Mouse (Mus musculus) liver, embryonic 12.5 days (tissue): ENCODE results near the gene Nlrp4f. TPM values are rescaled to one million over a fixed set of nuclear protein-coding genes. Genes with fewer than 3 reads are reported as not detected.

ENCODE experiments used
- ATAC-seq: fragments of 200-750 bp; cut with Nextera tagmentation; 2 replicates; pipeline ENCODE4 v1.8.0; 2017; ENCODE audit warnings: moderate number of reproducible peaks, mild to moderate bottlenecking, moderate library complexity
- H3K27ac ChIP-seq: fragments of 300-500 bp; sonication (generic); 2 replicates; pipeline ENCODE4 v1.5.1; 2016; ENCODE audit warnings: mild to moderate bottlenecking
- H3K27me3 ChIP-seq: fragments of 300-500 bp; sonication (generic); replicated peaks from 2 replicates; pipeline ENCODE4 v1.6.1; 2016; ENCODE audit warnings: mild to moderate bottlenecking, moderate library complexity
- H3K36me3 ChIP-seq: fragments of 300-500 bp; sonication (generic); 2 replicates; pipeline ENCODE4 v1.6.1; 2016; ENCODE audit warnings: mild to moderate bottlenecking, moderate library complexity
- H3K4me1 ChIP-seq: fragments of 300-500 bp; sonication (generic); 2 replicates; pipeline ENCODE4 v1.6.1; 2016
- H3K4me2 ChIP-seq: fragments of 300-500 bp; sonication (generic); 2 replicates; pipeline ENCODE4 v1.6.1; 2016; ENCODE audit warnings: mild to moderate bottlenecking, moderate library complexity
- H3K4me3 ChIP-seq: fragments of 300-500 bp; sonication (generic); 2 replicates; pipeline ENCODE4 v1.5.1; 2016; ENCODE audit warnings: mild to moderate bottlenecking, moderate library complexity
- H3K9ac ChIP-seq: fragments of 300-500 bp; sonication (generic); 2 replicates; pipeline ENCODE4 v1.6.1; 2016; ENCODE audit warnings: mild to moderate bottlenecking, moderate library complexity
- H3K9me3 ChIP-seq: fragments of 300-500 bp; sonication (generic); replicated peaks from 2 replicates; pipeline ENCODE4 v1.6.1; 2016; ENCODE audit warnings: mild to moderate bottlenecking, moderate library complexity
- WGBS: fragments of 180-500 bp; shearing (Covaris S2); methylation state at CpG from one replicate; pipeline ENCODE4 v1.1.7; 2016; ENCODE audit not compliant: insufficient replicate concordance; 5-methylcytosine and 5-hydroxymethylcytosine counted together
- polyA plus RNA-seq: library from polyadenylated mRNA; unstranded; fragments of >200 nt; fragmentation: Nextera tagmentation; extraction: Ambion mirVana; gene quantifications from 2 replicates; pipeline ENCODE4 v1.2.1, GENCODE M21; 2016

The Nlrp4f gene
- polyA plus RNA-seq: not detected in 2 replicates

GRCm38 (mm10) chr13:65205877-65206276 is at the start of gene Nlrp4f:
Nlrp4f (minus strand) TSS chr13:65205977.
- Histone ChIP-seq H3K4me3 (no peak within 1 kb of the TSS), H3K4me2 (no peak within 1 kb of the TSS), H3K4me1 (no peaks in the 10 kb centered on the region), H3K27ac (no peak within 1 kb of the TSS), H3K9ac (no peak within 1 kb of the TSS), H3K9me3 (no peaks in the 10 kb centered on the region), H3K36me3 (no peaks in the 10 kb centered on the region), H3K27me3 (no peaks in the 10 kb centered on the region)
- ATAC-seq: no peak
- WGBS: 73% methylated on average over 10 of the region's 10 CpGs

GRCm38 (mm10) chr13:65243273-65243672 is 37.5 kb upstream of the Nlrp4f start:
- H3K27ac ChIP-seq: no peak overlapping the region
- H3K9me3 ChIP-seq: peaks cover 14% of the 10 kb centered on the region; the same call in 1 of the 2 replicates
- ATAC-seq: no peak
- peaks cover 36% of the 10 kb centered on the region for H3K36me3 ChIP-seq
- H3K4me3 ChIP-seq: no peak overlapping the region
- no peaks in the 10 kb centered on the region for H3K27me3 ChIP-seq
- H3K4me2 ChIP-seq: no peak overlapping the region
- peaks cover 25% of the 10 kb centered on the region for H3K4me1 ChIP-seq
- no peak overlapping the region for H3K9ac ChIP-seq
- WGBS: 84% methylated on average over 4 of the region's 4 CpGs

GRCm38 (mm10) chr13:65242319-65242787 is 36.6 kb upstream of the Nlrp4f start:
- Histone ChIP-seq H3K4me1 (peaks cover 25% of the 10 kb centered on the region), H3K4me2 (peak overlapping the region; percentile 99), H3K36me3 (peaks cover 27% of the 10 kb centered on the region), H3K9ac (peak overlapping the region; percentile 85), H3K4me3 (peak overlapping the region; percentile 91), H3K27me3 (no peaks in the 10 kb centered on the region), H3K9me3 (peaks cover 10% of the 10 kb centered on the region; the same call in 1 of the 2 replicates), H3K27ac (no peak overlapping the region)
- ATAC-seq: no peak
- 15% methylated on average over 27 of the region's 27 CpGs for WGBS

GRCm38 (mm10) chr13:65241627-65242318 is 36.0 kb upstream of the Nlrp4f start:
- peaks cover 25% of the 10 kb centered on the region for H3K4me1 ChIP-seq
- H3K4me2 ChIP-seq: peak overlapping the region; percentile 99
- no peaks in the 10 kb centered on the region for H3K27me3 ChIP-seq
- WGBS: 2% methylated on average over 51 of the region's 51 CpGs
- peak overlapping the region; percentile 91 for H3K4me3 ChIP-seq
- peak; percentile 14; the same call in 1 of the 2 replicates for ATAC-seq
- peak overlapping the region; percentile 85 for H3K9ac ChIP-seq
- peaks cover 11% of the 10 kb centered on the region; the same call in 1 of the 2 replicates for H3K9me3 ChIP-seq
- H3K27ac ChIP-seq: peak overlapping the region; percentile 88
- peaks cover 23% of the 10 kb centered on the region for H3K36me3 ChIP-seq

GRCm38 (mm10) chr13:65241099-65241626 is 35.4 kb upstream of the Nlrp4f start:
- H3K9ac ChIP-seq: peak overlapping the region; percentile 85
- H3K27me3 ChIP-seq: no peaks in the 10 kb centered on the region
- H3K9me3 ChIP-seq: peaks cover 11% of the 10 kb centered on the region; the same call in 1 of the 2 replicates
- H3K4me1 ChIP-seq: peaks cover 25% of the 10 kb centered on the region
- peak overlapping the region; percentile 91 for H3K4me3 ChIP-seq
- H3K27ac ChIP-seq: peak overlapping the region; percentile 88
- H3K4me2 ChIP-seq: peak overlapping the region; percentile 99
- WGBS: under 1% methylated on average over 45 of the region's 45 CpGs
- H3K36me3 ChIP-seq: peaks cover 20% of the 10 kb centered on the region
- peak; percentile 76 for ATAC-seq

GRCm38 (mm10) chr13:65240509-65241098 is 34.8 kb upstream of the Nlrp4f start:
- H3K27me3 ChIP-seq: no peaks in the 10 kb centered on the region
- peak; percentile 90 for ATAC-seq
- H3K9me3 ChIP-seq: 0 out of 2 replicates have a peak, but pooled peaks cover 5% of the 10 kb centered on the region
- H3K4me1 ChIP-seq: peaks cover 25% of the 10 kb centered on the region
- under 1% methylated on average over 28 of the region's 28 CpGs for whole genome bisulfite sequencing
- peak overlapping the region; percentile 99 for H3K4me2 ChIP-seq
- H3K4me3 ChIP-seq: peak overlapping the region; percentile 91
- H3K27ac ChIP-seq: peak overlapping the region; percentile 88
- peak overlapping the region; percentile 85 for H3K9ac ChIP-seq
- H3K36me3 ChIP-seq: peaks cover 14% of the 10 kb centered on the region

- H3K4me2 ChIP-seq: no peak overlapping the region
- no peak overlapping the region for H3K9ac ChIP-seq
- no peaks in the 10 kb centered on the region for H3K27me3 ChIP-seq
- 0 out of 2 replicates have a peak, but pooled peaks cover 3% of the 10 kb centered on the region for H3K9me3 ChIP-seq
- H3K36me3 ChIP-seq: no peaks in the 10 kb centered on the region
- no peak overlapping the region for H3K4me3 ChIP-seq
- peaks cover 12% of the 10 kb centered on the region for H3K4me1 ChIP-seq
- WGBS: 59% methylated on average over 9 of the region's 9 CpGs
- ATAC-seq: no peak
- H3K27ac ChIP-seq: no peak overlapping the region
Measured at GRCm38 (mm10) chr13:65237211-65237610, 31.4 kb upstream of the Nlrp4f start.

- 73% methylated on average over 2 of the region's 2 CpGs for WGBS
Measured at GRCm38 (mm10) chr13:65226657-65227056, 20.9 kb upstream of the Nlrp4f start.

GRCm38 (mm10) chr13:65225945-65226344 is 20.2 kb upstream of the Nlrp4f start:
- 23% methylated on average over 6 of the region's 6 CpGs for WGBS
- H3K4me3 ChIP-seq: no peak overlapping the region
- no peaks in the 10 kb centered on the region for H3K27me3 ChIP-seq
- H3K36me3 ChIP-seq: no peaks in the 10 kb centered on the region
- no peaks in the 10 kb centered on the region for H3K9me3 ChIP-seq
- no peaks in the 10 kb centered on the region for H3K4me1 ChIP-seq
- H3K9ac ChIP-seq: no peak overlapping the region
- no peak overlapping the region for H3K4me2 ChIP-seq
- no peak for ATAC-seq
- H3K27ac ChIP-seq: no peak overlapping the region

More at GRCm38 (mm10) chr13:65226657-65227056, 20.9 kb upstream of the Nlrp4f start:
- Histone ChIP-seq H3K9ac (no peak overlapping the region), H3K9me3 (no peaks in the 10 kb centered on the region), H3K36me3 (no peaks in the 10 kb centered on the region), H3K4me3 (no peak overlapping the region), H3K4me1 (no peaks in the 10 kb centered on the region), H3K4me2 (no peak overlapping the region), H3K27ac (no peak overlapping the region), H3K27me3 (no peaks in the 10 kb centered on the region)
- no peak for ATAC-seq

GRCm38 (mm10) chr13:65200667-65201066 is 5.1 kb downstream of the Nlrp4f start:
- Histone ChIP-seq H3K4me2 (no peak overlapping the region), H3K4me3 (no peak overlapping the region), H3K36me3 (no peaks in the 10 kb centered on the region), H3K27ac (no peak overlapping the region), H3K9me3 (no peaks in the 10 kb centered on the region), H3K4me1 (no peaks in the 10 kb centered on the region), H3K27me3 (no peaks in the 10 kb centered on the region), H3K9ac (no peak overlapping the region)
- WGBS: 28% methylated on average over 1 of the region's 1 CpGs
- ATAC-seq: no peak

GRCm38 (mm10) chr13:65176472-65177091 is 29.2 kb downstream of the Nlrp4f start:
- 0 out of 2 replicates have a peak, but pooled peaks cover 6% of the 10 kb centered on the region for H3K4me1 ChIP-seq
- no peak overlapping the region for H3K4me3 ChIP-seq
- 0 out of 2 replicates have a peak, but pooled peaks have one; percentile 8 for ATAC-seq
- 41% methylated on average over 15 of the region's 15 CpGs for WGBS
- H3K9me3 ChIP-seq: no peaks in the 10 kb centered on the region
- no peak overlapping the region for H3K4me2 ChIP-seq
- no peaks in the 10 kb centered on the region for H3K36me3 ChIP-seq
- no peak overlapping the region for H3K9ac ChIP-seq
- no peak overlapping the region for H3K27ac ChIP-seq
- H3K27me3 ChIP-seq: peaks cover 3% of the 10 kb centered on the region; the same call in 1 of the 2 replicates
